Mouse (Mus musculus) layer of hippocampus, adult 2 months (tissue): ENCODE results near the gene Setd3. TPM values are rescaled to one million over a fixed set of nuclear protein-coding genes. Genes with fewer than 3 reads are reported as not detected.
"Not testable (repeated sequence)": the region's sequence is repeated elsewhere in the genome, so short reads cannot be mapped to it uniquely, and the experiment has no call there.

ENCODE experiments used
- DNase-seq, 2 experiments: peaks; one replicate each; pipeline ENCODE4 v3.0.0; 2022; ENCODE audit warnings: low spot score in 2 of 2
- H3K27ac ChIP-seq: fragments of 200-600 bp; 2 replicates; pipeline ENCODE4 v1.8.1; 2022
- H3K4me3 ChIP-seq: fragments of 200-600 bp; 2 replicates; pipeline ENCODE4 v1.8.1; 2022; ENCODE audit warnings: mild to moderate bottlenecking
- CTCF ChIP-seq: fragments of 200-600 bp; conservative IDR thresholded peaks from 2 replicates; pipeline ENCODE4 v1.8.1; 2022; ENCODE audit warnings: antibody characterized with exemption, mild to moderate bottlenecking, moderate library complexity
- total RNA-seq, 2 experiments: library from RNA; stranded (reverse); gene quantifications; 2 replicates each; pipeline ENCODE4 v1.2.3; 2021

The Setd3 gene
- total RNA-seq, 2 experiments from 2014 or later, result 148 to 154 TPM

DNA sequence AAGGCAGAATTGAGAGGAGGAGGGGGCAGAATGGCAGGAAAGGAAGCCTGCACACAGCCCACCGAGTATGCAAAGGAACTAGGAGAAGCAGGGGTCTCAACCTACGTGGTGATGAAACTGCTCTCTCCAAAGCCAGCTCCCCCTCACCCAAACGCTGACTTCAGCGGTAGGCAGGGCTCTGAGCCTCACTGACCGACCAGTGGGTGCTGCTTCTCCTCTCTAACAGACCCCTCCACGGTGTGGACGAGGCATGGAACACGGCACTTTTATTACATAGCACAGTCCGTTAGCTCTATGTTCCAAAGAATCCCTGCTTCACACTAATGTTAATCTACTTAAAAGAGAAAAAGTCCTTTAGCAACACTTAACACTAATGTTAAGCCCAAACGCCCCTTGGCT lies 60.6 kb downstream of the Setd3 start:
- TF ChIP-seq CTCF, result no peak
- H3K4me3 ChIP-seq, result no peak overlapping the region; the same call in 1 of the 2 replicates
- peak overlapping the region; percentile 85 for H3K27ac ChIP-seq
- no peak for DNase-seq

- TF ChIP-seq CTCF, result no peak
- H3K27ac ChIP-seq, result no peak overlapping the region
- DNase-seq, result no peak
- H3K4me3 ChIP-seq, result no peak overlapping the region
Observed at GRCm38 (mm10) chr12:108111191-108111590, 67.9 kb downstream of the Setd3 start.

DNA sequence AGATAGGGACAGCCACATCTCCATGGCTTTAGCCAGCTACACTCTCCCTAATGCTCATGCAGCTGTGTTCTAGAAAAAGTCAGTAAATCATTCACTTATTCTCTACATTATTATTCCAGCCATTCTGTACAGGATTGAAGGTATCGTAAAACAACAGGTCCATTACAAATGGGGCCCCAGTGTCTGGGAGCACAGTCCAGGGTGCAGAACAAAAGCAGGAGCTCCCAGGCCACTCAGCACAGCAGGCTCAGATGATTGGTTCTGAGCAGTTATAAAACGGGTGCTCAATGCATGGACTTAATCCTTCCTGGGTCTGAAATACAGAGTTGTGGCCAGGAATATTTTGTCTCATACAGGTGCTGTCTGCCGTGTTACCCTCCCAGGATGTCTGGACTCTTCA lies 68.4 kb downstream of the Setd3 start:
- TF ChIP-seq CTCF, result no peak
- DNase-seq, result no peak
- Histone ChIP-seq H3K27ac (no peak overlapping the region), H3K4me3 (no peak overlapping the region)

- no peak for TF ChIP-seq CTCF
- Histone ChIP-seq H3K27ac (no peak overlapping the region), H3K4me3 (no peak overlapping the region)
- no peak for DNase-seq
Observed at GRCm38 (mm10) chr12:108109732-108110131, 69.4 kb downstream of the Setd3 start.

DNA sequence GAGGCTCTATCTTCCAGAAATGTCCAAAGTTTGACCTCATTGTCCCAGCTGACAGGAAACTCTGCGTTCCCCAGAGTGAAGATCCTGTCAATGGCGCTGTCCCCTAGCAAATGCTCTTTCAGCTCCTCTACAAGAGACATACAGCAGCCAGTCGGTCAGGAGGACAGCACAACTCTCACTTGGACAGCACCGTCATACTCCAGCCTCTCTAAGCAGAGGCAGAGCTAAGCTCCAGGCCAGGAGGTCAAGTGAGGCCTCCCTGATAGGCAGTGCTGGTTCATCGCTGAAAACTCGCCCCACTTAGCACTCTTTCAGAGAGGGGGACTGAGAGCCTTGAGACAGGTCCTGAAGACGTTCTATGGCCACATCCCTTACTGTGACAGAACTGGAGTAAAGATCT lies 70.5 kb downstream of the Setd3 start:
- DNase-seq, H3K27ac ChIP-seq: not testable (repeated sequence)

GRCm38 (mm10) chr12:108103292-108103691 lies 75.8 kb downstream of the Setd3 start:
- H3K4me3 ChIP-seq, result no peak overlapping the region
- no peak overlapping the region for H3K27ac ChIP-seq
- TF ChIP-seq CTCF, result no peak
- no peak for DNase-seq

More for the DNA sequence above, 70.5 kb downstream of the Setd3 start:
- not testable (repeated sequence) for H3K4me3 ChIP-seq

DNA sequence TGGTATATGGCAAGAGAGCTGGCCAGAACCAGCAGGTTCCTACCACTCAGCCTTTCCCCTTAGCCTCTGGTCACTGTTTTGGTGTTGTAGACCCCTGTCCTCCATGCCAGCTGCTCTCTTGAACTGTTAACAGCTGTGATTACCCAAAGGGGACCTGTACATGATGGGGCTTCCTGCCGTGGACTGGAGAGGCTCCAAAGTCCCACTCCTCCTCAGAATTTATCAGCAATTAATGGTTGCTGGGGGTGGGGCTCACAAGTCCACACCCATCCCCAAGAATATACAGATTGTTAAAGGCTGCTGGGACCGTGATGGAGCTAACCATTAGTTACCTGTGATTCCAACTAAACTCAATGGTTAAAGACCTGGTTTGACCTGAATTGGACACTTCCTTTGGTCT lies 77.0 kb downstream of the Setd3 start:
- no peak for TF ChIP-seq CTCF
- Histone ChIP-seq H3K27ac (no peak overlapping the region), H3K4me3 (no peak overlapping the region)
- no peak for DNase-seq

GRCm38 (mm10) chr12:108100181-108100580 lies 78.9 kb downstream of the Setd3 start:
- H3K4me3 ChIP-seq, result no peak overlapping the region

DNA sequence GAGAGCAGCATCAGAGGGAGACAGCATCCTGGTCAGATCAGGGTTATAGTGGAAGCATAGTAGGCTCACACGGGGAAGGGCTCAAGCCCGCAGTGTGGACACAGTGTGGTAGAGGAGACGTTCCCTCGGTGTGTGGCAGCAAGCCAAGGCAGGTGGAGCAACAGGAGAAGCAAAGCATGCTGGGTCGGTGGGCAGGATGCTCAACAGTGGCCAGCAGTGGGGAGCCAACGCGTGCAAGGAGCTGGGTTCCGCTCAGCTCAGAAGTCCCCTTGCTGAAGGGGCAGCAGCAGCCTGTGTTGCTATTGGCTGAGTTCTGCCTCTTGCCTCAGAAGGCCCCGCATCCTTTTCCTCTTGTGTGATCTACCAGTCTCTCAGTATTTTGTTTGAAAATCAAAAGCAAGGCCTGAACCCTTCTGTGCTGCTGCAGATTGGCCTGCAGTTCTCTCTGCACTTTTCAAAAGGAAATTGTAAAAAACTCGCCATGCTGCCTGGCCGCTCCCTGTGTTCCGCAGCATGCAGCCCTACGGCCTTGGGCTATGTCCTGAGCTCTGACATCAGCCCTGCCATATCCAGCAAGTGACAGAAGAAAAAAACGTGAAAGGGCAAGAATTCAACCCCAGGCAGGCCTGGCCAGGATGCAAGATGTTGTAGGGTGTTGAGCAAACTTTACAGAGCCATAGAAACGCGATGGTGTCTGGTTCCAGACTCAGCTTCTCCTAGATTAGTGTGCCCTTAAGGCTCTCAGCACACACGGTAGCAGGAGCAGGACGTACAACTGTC lies 80.7 kb downstream of the Setd3 start:
- DNase-seq, result no peak
- no peak for TF ChIP-seq CTCF
- Histone ChIP-seq H3K4me3 (no peak overlapping the region), H3K27ac (no peak overlapping the region)

More at GRCm38 (mm10) chr12:108100181-108100580, 78.9 kb downstream of the Setd3 start:
- no peak for DNase-seq
- no peak overlapping the region for H3K27ac ChIP-seq
- TF ChIP-seq CTCF, result no peak

- no peak for TF ChIP-seq CTCF
- Histone ChIP-seq H3K27ac (no peak overlapping the region), H3K4me3 (no peak overlapping the region)
- no peak for DNase-seq
Observed at GRCm38 (mm10) chr12:108097643-108098042, 81.5 kb downstream of the Setd3 start.

DNA sequence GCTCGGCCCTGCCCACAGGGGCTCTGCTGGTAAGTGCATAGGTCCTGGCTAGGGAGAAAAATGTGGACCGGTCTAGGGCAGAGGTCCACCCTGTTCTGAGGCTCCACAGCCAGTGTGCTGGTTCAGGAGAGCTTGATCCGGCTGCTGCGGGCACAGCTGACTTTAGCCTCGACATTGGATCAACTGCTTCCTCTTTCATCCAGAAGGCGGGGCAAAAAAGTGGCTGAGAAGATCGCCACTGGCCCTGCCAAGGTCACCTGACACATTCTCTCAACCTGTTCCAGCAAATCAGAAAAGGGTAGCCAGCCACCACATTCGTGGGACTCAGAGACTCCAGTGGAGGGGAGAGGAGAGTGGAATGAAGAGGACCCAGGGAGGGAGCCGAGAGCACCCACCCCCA lies 90.9 kb downstream of the Setd3 start:
- Histone ChIP-seq H3K27ac (no peak overlapping the region), H3K4me3 (no peak overlapping the region)
- DNase-seq, result no peak
- TF ChIP-seq CTCF, result no peak

DNA sequence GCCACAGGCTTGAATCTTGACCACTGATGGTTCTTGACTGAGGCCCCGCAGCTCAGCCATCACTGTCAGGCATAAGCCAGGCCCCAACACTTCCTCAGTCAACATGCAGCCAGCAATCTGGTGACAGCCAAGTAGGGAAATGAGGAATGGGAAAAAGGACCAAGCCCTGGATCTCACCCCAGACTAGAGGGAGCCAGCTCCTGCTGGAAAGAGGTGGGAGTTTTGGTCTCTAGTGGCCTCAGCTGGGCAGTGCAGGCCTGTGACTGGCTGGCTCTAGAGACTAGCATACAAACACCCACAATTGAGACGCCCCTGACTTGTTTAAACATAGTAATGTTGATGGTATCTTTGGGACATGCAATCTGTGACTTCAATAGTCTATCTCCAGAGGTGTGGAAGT lies 91.6 kb downstream of the Setd3 start:
- no peak overlapping the region for H3K27ac ChIP-seq
- peak; percentile 67 for TF ChIP-seq CTCF
- no peak for DNase-seq
- no peak overlapping the region for H3K4me3 ChIP-seq

DNA sequence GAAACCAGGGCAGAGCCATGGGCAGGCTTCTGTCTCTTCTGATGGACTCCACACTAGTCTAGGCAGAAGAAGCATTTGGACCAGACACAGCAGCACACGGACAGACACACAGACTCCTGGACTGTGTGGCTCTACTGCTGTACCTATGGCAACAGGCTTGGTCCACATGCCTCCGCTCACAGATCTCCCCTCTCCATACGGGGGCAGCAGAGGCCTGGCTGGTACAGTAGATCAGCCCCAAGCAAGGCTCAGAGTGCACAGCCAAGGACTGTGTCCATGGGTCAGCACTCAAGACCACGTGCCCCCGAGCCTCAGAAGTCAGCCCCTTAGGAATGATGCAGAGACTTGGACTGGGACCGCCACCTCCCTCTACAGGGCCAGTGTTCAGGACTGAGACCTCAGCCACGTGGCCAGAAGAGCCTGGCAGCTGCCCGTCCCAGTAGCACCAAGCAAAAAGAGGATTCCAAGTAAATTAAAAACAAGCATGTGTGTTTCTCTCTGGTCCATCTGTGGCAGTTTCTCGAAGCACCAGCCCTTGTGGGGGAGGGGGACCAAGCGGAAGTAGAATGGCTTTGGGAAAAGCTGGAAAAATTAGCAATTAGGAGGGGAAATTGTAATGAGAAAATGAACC lies 100.9 kb downstream of the Setd3 start:
- peak; percentile 64 for TF ChIP-seq CTCF
- DNase-seq, result peak; percentile 49 to 52
- peak overlapping the region; percentile 78 for H3K27ac ChIP-seq
- H3K4me3 ChIP-seq, result peak overlapping the region; percentile 11; the same call in 1 of the 2 replicates

DNA sequence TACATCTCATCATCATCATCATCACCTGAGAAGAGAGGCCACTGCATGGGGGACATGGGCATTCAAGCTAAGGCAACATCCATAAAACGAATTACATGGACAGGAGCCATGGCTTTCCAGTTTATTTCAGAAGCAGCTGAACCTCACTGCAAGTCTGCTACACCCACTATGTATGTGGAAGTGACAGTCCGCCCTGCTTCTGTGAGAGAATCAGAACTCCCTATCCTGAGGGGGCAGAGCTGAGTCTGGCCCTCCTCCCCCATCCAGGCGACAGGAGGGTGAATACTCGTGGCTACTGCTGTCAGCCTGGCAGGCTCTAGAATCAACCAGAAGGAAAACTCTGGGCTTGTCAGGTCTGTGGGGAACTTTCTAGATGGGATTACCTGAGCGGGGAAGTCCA lies 106.2 kb downstream of the Setd3 start:
- peak; percentile 21; the same call in 1 of the 2 replicates for TF ChIP-seq CTCF
- DNase-seq, result peak; percentile 29 to 36
- H3K27ac ChIP-seq, result peak overlapping the region; percentile 78
- H3K4me3 ChIP-seq, result no peak overlapping the region
